Mouse (Mus musculus): ENCODE results near the gene Rabgap1l.

DNA sequence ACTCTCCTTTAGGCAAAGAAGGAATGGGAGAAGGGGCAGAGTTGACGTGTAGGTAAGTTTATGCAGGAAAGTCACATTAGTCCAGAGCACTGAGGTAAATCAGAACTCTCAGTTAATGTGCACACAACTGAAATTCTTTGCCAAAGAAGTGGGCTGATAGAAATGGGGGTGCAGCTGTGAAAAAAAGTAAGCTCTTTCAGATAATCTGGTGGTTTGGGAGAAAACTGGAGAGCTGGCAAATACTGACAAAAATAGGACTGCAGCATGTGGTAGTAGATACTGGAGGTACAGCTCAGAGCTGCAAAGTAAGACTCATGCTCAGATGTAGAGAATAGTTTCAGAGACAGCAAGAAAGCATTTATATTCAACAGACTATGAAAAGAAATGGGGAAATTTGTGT is 462.2 kb downstream of the Rabgap1l start:
- TF ChIP-seq CTCF (IDR thresholded peaks at IDR 0.05; ENCODE audit: extremely low read depth, insufficient read depth, insufficient read length, insufficient replicate concordance): no peak
- no peak for TF ChIP-seq POLR2A (IDR thresholded peaks at IDR 0.05; ENCODE audit: low read depth, low read length)

Data from spleen, adult 2 months (tissue).